Mouse (Mus musculus) liver, adult 2 months (tissue): ENCODE measurements around the gene Gse1. TPM values are rescaled to one million over a fixed set of nuclear protein-coding genes. Genes with fewer than 3 reads are reported as not detected.

Source experiments
- DNase-seq: peaks from one replicate; pipeline ENCODE4 v3.0.0-alpha.2; 2011; ENCODE audit warnings: low read depth, low spot score; ENCODE audit errors: extremely low read depth
- H3K27ac ChIP-seq: fragments of 200-500 bp; replicated peaks from 2 replicates; pipeline ENCODE4 v1.5.1; 2012; ENCODE audit warnings: low read depth, mild to moderate bottlenecking, control low read depth, inconsistent platforms, low read length; ENCODE audit not compliant: insufficient read depth
- H3K27me3 ChIP-seq: fragments of 200-500 bp; 2 replicates; pipeline ENCODE4 v1.6.1; 2012; ENCODE audit warnings: mild to moderate bottlenecking, moderate library complexity, low read length, inconsistent platforms; ENCODE audit not compliant: control insufficient read depth, insufficient read depth
- H3K36me3 ChIP-seq: fragments of 200-500 bp; 2 replicates; pipeline ENCODE4 v1.6.1; 2012; ENCODE audit warnings: low read length, inconsistent platforms; ENCODE audit not compliant: control insufficient read depth, insufficient read depth
- H3K4me1 ChIP-seq: fragments of 200-500 bp; 2 replicates; pipeline ENCODE4 v1.6.1; 2011; ENCODE audit warnings: low read length; ENCODE audit not compliant: control insufficient read depth, insufficient read depth
- H3K4me3 ChIP-seq: fragments of 200-500 bp; 2 replicates; pipeline ENCODE4 v1.5.1; 2011; ENCODE audit warnings: low read depth, mild to moderate bottlenecking, control low read depth, low read length, moderate library complexity; ENCODE audit not compliant: insufficient read depth
- H3K79me2 ChIP-seq: fragments of 200-500 bp; 2 replicates; pipeline ENCODE4 v1.6.1; 2012; ENCODE audit warnings: inconsistent platforms, mild to moderate bottlenecking, low read length, moderate library complexity; ENCODE audit not compliant: control insufficient read depth, insufficient read depth
- H3K9ac ChIP-seq: fragments of 200-500 bp; 2 replicates; pipeline ENCODE4 v1.6.1; 2012; ENCODE audit warnings: low read depth, mild to moderate bottlenecking, control low read depth, inconsistent platforms, low read length
- CTCF ChIP-seq: fragments of 200-500 bp; IDR thresholded peaks from 2 replicates; pipeline ENCODE4 v1.5.1; 2011; ENCODE audit warnings: low read depth, low read length, control low read depth
- POLR2A ChIP-seq: fragments of 200-500 bp; IDR thresholded peaks from 2 replicates; pipeline ENCODE4 v1.6.1; 2011; ENCODE audit warnings: low read length, control low read depth; ENCODE audit not compliant: insufficient read depth; ENCODE audit errors: extremely low read depth
- WGBS: fragments of 180-500 bp; shearing (Covaris S2); methylation state at CpG from one replicate; pipeline ENCODE4 v1.1.7; 2018; 5-methylcytosine and 5-hydroxymethylcytosine counted together
- polyA plus RNA-seq: library from polyadenylated mRNA; depleted of rRNA; stranded (reverse); fragments of >200 nt; gene quantifications from 2 replicates; pipeline ENCODE4 v1.2.3, GENCODE M21; 2012
- total RNA-seq: library from RNA; depleted of rRNA; stranded (reverse); fragments of >200 nt; gene quantifications from 2 replicates; pipeline ENCODE4 v1.2.3, GENCODE M21; 2014

Gene Gse1
- total and polyA plus RNA-seq, 2 experiments: 2.6 to 10.0 TPM

- Histone ChIP-seq H3K4me3 (no peak overlapping the region), H3K9ac (no peak overlapping the region), H3K27ac (peak overlapping the region; percentile 61), H3K27me3 (no peaks in the 10 kb centered on the region), H3K4me1 (peaks cover 12% of the 10 kb centered on the region), H3K79me2 (no peaks in the 10 kb centered on the region), H3K36me3 (no peaks in the 10 kb centered on the region)
- DNase-seq: peak; percentile 95
- WGBS: 31% methylated on average over 4 of the region's 4 CpGs
- TF ChIP-seq POLR2A (no peak), CTCF (no peak)
Measured at GRCm38 (mm10) chr8:120449139-120449538, 220.9 kb downstream of the Gse1 start.

- Histone ChIP-seq H3K27ac (peak overlapping the region; percentile 61), H3K9ac (no peak overlapping the region), H3K4me1 (peaks cover 12% of the 10 kb centered on the region), H3K4me3 (no peak overlapping the region), H3K27me3 (no peaks in the 10 kb centered on the region), H3K79me2 (no peaks in the 10 kb centered on the region), H3K36me3 (no peaks in the 10 kb centered on the region)
- WGBS: 77% methylated on average over 17 of the region's 17 CpGs
- no peak for DNase-seq
- no peak for TF ChIP-seq CTCF
- no peak for TF ChIP-seq POLR2A
Measured at GRCm38 (mm10) chr8:120449608-120450031, 221.4 kb downstream of the Gse1 start.

- Histone ChIP-seq H3K79me2 (no peaks in the 10 kb centered on the region), H3K27me3 (no peaks in the 10 kb centered on the region), H3K27ac (no peak overlapping the region), H3K4me1 (peaks cover 9% of the 10 kb centered on the region), H3K4me3 (no peak overlapping the region), H3K9ac (no peak overlapping the region), H3K36me3 (no peaks in the 10 kb centered on the region)
- DNase-seq: no peak
- 86% methylated on average over 2 of the region's 2 CpGs for WGBS
- TF ChIP-seq CTCF (no peak), POLR2A (no peak)
Measured at GRCm38 (mm10) chr8:120452111-120452510, 223.9 kb downstream of the Gse1 start.

- Histone ChIP-seq H3K9ac (no peak overlapping the region), H3K4me1 (peaks cover 4% of the 10 kb centered on the region), H3K4me3 (no peak overlapping the region), H3K79me2 (no peaks in the 10 kb centered on the region), H3K27ac (no peak overlapping the region), H3K36me3 (no peaks in the 10 kb centered on the region), H3K27me3 (no peaks in the 10 kb centered on the region)
- 80% methylated on average over 6 of the region's 6 CpGs for WGBS
- no peak for TF ChIP-seq CTCF
- no peak for TF ChIP-seq POLR2A
- DNase-seq: no peak
Measured at GRCm38 (mm10) chr8:120454404-120454803, 226.1 kb downstream of the Gse1 start.

GRCm38 (mm10) chr8:120460375-120460774 is 232.1 kb downstream of the Gse1 start:
- WGBS: 45% methylated on average over 6 of the region's 6 CpGs
- no peak for TF ChIP-seq POLR2A
- TF ChIP-seq CTCF: no peak
- H3K27ac ChIP-seq: no peak overlapping the region
- H3K9ac ChIP-seq: no peak overlapping the region
- DNase-seq: peak; percentile 32
- no peaks in the 10 kb centered on the region for H3K36me3 ChIP-seq
- no peaks in the 10 kb centered on the region for H3K79me2 ChIP-seq
- H3K4me3 ChIP-seq: no peak overlapping the region
- peaks cover 4% of the 10 kb centered on the region; the same call in 1 of the 2 replicates for H3K4me1 ChIP-seq
- H3K27me3 ChIP-seq: no peaks in the 10 kb centered on the region

- no peak for DNase-seq
- H3K27ac ChIP-seq: no peak overlapping the region
- no peaks in the 10 kb centered on the region for H3K79me2 ChIP-seq
- H3K36me3 ChIP-seq: no peaks in the 10 kb centered on the region
- H3K27me3 ChIP-seq: no peaks in the 10 kb centered on the region
- H3K4me1 ChIP-seq: peaks cover 4% of the 10 kb centered on the region; the same call in 1 of the 2 replicates
- TF ChIP-seq CTCF: no peak
- no peak for TF ChIP-seq POLR2A
- H3K4me3 ChIP-seq: no peak overlapping the region
- H3K9ac ChIP-seq: no peak overlapping the region
- 79% methylated on average over 15 of the region's 15 CpGs for WGBS
Measured at GRCm38 (mm10) chr8:120462119-120462551, 233.9 kb downstream of the Gse1 start.
